Mouse (Mus musculus) adrenal gland, adult (tissue): ENCODE measurements around the gene Prpsap1.

Experiments
- DNase-seq, 2 experiments: peaks; one replicate each; pipeline ENCODE4 v3.0.0; 2022 to 2023; ENCODE audit warnings: low spot score in 1 of 2; ENCODE audit not compliant: inconsistent age in 2 of 2

Gene Prpsap1

GRCm38 (mm10) chr11:116446308-116446887, 47.6 kb downstream of the Prpsap1 start:
- DNase-seq = no peak

- DNase-seq = peak; percentile 87 to 97
Measured at GRCm38 (mm10) chr11:116445596-116446307, 48.2 kb downstream of the Prpsap1 start.

GRCm38 (mm10) chr11:116443935-116444334, 50.1 kb downstream of the Prpsap1 start:
- peak in 1 of 2 experiments; percentile 60 for DNase-seq

- peak in 1 of 2 experiments; percentile 71 for DNase-seq
Measured at GRCm38 (mm10) chr11:116443311-116443710, 50.7 kb downstream of the Prpsap1 start.

- no peak for DNase-seq
Measured at GRCm38 (mm10) chr11:116442867-116443177, 51.2 kb downstream of the Prpsap1 start.

GRCm38 (mm10) chr11:116442129-116442866, 51.7 kb downstream of the Prpsap1 start:
- DNase-seq = peak in 1 of 2 experiments; percentile 70

GRCm38 (mm10) chr11:116440408-116441068, 53.5 kb downstream of the Prpsap1 start:
- no peak for DNase-seq

GRCm38 (mm10) chr11:116439269-116440240, 54.4 kb downstream of the Prpsap1 start:
- no peak for DNase-seq

- no peak for DNase-seq
Measured at GRCm38 (mm10) chr11:116437541-116437940, 56.5 kb downstream of the Prpsap1 start.

GRCm38 (mm10) chr11:116436725-116437331, 57.2 kb downstream of the Prpsap1 start:
- DNase-seq = peak; percentile 54 to 75

GRCm38 (mm10) chr11:116435992-116436724, 57.8 kb downstream of the Prpsap1 start:
- peak in 1 of 2 experiments; percentile 49 for DNase-seq

GRCm38 (mm10) chr11:116434967-116435752, 58.8 kb downstream of the Prpsap1 start:
- no peak for DNase-seq

GRCm38 (mm10) chr11:116434287-116434966, 59.6 kb downstream of the Prpsap1 start:
- peak; percentile 71 to 88 for DNase-seq

GRCm38 (mm10) chr11:116433356-116434286, 60.4 kb downstream of the Prpsap1 start, which contains the start of gene Ubald2:
Gene Ubald2, plus strand, starts transcription at chr11:116434094.
- peak; percentile 100 for DNase-seq

- no peak for DNase-seq
Measured at GRCm38 (mm10) chr11:116432593-116433355, 61.2 kb downstream of the Prpsap1 start.

- DNase-seq = no peak
Measured at GRCm38 (mm10) chr11:116432127-116432526, 61.9 kb downstream of the Prpsap1 start.
